Mouse (Mus musculus) CD4-positive naive resting alpha-beta T cell, adult 57 days (primary cell): Measurements from ENCODE around the gene Prpf3. TPM values are rescaled to one million over a fixed set of nuclear protein-coding genes. Genes with fewer than 3 reads are reported as not detected.

ENCODE experiments used
- total RNA-seq: library from RNA; stranded (reverse); gene quantifications from one replicate; pipeline ENCODE4 v1.2.4, GENCODE M21; 2023

The Prpf3 gene
- total RNA-seq = 74.2 TPM

DNA sequence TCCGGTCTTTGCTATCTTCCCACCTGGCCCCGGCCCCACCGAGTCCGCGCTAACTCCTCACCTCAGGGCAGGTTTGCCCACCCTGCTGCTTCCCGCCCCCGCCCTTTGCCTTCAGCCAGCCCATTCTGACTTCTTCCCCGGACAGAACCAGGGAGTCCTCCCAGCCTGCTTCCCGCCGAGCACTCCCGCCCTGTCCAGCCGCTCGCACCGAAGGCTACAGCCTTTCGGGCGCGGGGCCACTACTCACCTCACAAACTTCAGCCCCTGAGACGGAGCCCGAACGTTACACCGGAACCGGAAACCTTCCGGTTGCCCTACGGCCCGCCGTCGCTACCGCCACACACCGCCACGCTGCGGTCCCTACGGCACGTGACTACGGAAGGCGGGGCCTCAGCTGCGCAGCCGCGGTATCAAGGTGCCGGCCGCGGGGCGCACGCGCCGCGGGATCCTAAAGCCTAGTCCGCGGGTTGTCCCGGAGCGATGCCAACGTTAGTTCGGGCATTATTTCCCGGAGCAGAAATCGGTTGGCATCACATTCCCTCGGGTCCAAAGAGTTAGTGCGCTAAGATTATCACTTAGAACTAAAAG, at the start of gene Prpf3:
Gene Prpf3 (minus strand): TSS at position 384 of the 588 bp plus-strand sequence.

DNA sequence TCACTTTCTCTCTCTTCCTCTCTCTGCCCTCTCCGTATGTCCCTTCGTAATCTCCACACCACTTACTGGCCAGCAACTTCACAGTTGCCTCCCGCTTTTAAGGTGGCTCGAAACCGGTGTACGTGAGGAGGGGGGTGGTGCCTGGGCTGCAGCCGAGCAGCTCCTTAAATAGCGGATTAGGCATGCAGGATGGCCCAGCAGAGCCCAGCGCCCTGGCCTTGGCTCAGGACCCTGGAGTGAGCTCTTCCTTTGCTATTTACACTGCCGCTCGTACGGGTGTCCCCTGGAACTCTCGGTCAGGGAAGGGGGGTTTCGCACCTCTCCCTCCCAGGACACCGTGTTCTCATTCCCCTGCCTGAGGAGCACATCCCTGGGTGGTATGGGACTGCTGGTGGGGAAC, 48.9 kb upstream of the Prpf3 start, which contains the start of gene Car14:
Gene Car14 (minus strand): TSS at position 124 of the 400 bp plus-strand sequence.

DNA sequence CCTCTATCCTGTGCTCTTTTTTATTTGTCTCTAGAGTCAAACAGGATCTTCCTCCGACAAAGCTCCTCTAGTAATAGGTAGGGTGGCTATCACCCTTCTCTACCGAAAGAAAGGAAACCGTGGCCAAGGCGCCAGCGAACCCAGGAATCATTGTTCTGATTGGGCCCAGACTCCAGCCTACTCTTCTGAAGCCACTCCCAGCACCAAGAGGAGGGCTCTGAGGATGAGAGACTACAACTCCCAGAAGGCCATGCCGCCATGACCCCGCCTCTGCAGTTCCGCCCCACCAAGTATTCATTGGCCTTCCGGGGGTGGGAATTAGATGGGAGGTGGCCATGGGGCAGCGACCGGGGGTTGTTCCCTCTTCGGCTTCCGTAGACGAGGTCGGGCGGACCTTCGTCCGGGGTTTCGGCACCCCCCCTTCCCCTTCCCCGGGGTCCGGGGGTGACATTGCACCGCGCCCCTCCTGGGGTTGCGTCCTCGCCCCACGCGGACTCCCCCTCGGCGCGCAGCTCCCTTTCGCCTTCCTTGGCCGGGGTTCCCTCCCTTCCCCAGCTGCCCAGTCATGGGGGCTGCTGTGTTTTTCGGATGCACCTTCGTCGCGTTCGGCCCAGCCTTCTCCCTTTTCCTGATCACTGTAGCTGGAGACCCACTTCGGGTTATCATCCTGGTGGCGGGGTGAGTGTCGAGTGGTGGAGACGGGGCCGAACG, 38.1 kb upstream of the Prpf3 start, which contains the start of gene Aph1a:
Gene Aph1a (plus strand): TSS at position 364 of the 711 bp plus-strand sequence.

DNA sequence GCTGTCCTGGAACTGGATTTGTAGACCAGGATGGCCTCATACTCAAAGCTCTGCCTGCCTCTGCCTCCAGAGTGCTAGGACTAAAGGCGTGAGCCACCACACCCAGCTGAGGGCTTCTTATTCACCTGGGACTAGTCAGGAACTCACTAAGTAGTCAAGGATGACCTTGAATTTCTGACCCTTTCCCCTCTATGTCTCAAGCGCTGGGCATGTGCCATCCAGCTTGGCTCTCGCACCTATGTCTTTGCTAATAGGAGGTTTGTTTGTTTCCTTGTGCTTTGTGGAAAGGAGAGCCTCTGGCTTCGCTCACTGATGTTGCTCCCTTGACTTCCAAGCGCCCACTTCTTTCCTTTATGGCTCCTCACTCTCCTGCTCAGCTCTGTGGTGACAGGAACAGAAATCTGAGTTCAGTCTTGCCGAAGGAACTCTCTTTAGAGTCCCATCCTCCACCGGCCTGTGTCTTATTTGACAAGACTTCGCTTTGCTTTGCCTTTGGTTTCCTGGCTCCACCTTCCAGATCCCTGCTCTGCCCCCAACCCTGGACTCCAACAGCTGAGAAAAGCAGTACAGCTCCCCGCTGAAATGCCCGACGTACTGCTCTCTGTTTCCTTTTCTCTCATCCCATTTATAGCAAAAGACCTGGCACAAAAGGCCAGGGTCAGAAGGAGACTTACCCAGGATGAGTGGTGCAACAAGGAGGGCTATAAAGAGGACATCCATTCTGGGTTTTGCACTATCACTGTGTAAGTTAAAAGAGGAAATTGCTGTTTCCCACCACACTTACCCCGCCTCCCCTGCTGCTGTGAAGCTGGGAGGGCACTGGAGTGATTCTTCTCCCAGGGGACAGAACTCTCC, 35.8 kb upstream of the Prpf3 start, which contains the start of gene BC028528:
Gene BC028528 (minus strand): TSS at position 795 of the 855 bp plus-strand sequence.

DNA sequence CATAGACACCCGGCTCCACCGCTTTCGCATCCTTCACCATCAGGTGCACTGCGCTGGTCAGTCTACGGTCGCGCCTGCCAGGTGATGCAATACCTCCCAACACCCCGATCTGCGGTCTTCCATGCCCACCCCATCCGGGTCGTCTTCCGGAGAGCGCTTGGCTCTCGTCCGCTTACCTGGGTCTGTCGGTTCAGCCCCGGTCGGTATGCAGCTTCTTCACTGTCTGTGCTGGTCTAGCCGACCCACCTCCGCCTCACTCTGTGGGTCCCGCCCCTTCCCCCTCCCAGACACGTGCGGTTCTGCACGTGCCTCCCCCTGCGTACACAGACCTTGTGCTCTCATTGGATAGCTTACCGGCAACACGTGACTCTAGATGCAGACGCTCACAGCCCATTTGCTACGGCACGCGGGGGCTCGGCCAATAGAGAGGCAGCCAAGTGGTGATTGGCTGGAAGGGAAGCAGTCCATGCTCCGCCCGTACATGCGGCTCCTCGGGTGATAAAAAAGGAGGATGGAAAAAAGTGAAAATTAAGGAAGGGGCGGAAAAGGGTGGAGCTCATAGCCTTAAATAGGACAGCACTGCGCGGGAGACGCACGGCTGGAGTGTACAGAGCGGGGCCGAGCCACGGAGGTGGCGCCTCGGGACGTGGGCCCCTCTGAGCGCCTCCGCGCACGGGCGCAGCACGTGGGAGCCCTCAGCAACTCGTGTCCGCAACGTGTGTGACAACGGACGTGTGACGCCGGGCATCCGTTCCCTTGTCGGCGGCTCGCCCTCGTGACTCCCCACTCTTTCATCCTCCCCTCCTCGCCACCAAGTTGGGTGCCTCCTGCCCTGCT, 26.5 kb upstream of the Prpf3 start, which contains the start of gene Ciart:
Gene Ciart (minus strand): TSS at position 273 of the 837 bp plus-strand sequence.

DNA sequence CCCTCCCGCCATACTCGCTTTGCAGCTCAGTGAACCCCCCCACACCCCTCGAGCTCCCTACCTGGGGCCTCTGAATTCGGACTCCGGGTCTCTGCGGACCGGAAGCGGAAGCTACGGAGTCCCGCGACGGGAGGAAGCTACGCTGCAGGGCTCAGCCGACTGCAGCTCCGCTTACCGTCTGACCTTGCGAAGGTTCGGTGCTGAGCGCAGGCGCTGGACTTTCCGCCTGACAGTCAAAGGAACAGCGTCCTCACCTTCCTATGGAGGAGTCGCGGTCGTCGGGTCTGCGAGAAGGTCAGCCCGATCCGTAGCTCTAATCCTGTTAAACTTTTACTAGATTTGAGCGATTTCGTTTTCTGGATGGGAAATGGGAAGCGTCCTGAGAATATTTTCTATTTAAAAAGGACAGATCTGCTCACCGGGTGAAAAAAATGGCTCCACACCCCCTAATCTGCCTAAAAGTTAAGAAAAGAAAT, 15.7 kb upstream of the Prpf3 start, which contains the start of gene Mrps21:
Gene Mrps21 (minus strand): TSS at position 128 of the 476 bp plus-strand sequence.

DNA sequence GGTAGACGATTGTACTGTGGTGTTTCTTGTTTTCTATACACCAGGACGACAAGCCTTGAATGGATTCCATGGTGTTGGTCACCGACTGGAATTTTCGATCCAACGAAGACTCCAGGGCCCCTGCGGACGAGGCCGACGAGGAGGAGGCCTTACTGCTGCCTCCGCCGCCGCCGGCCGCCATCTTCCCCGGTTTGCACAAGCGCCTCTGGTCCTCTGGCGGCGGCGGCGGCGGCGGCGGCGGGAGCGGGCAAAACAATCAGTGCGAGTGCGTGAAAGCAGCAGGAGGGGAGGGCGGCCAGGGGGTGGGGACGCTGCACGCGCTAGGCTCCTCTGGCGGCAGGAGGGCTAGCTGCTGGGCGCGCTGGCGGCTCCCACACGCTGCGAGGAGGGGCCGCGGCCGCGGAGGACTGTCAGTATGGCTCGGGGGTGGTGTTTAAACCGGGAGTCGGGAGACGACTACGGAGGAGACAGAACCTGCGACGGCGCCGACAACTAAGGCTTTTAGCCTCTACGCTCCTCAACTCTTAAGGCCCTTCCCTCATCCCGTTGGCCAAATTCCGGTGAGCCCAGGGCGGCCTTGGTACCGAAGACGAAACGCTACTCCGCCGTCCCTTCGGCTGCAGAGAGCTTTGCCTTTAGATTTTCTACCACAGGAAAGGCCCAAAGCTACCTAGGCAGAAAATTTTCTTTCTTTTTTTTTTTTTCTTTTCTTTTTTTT, 37.0 kb downstream of the Prpf3 start, which contains the start of gene Rprd2:
Gene Rprd2 (minus strand): TSS at position 293 of the 718 bp plus-strand sequence.

Other genes with a start within 250 kb of the Prpf3 start
- gene Ensa, start 230.9 kb downstream of the Prpf3 start, total RNA-seq = 123 TPM
- gene Mcl1, start 197.1 kb downstream of the Prpf3 start, total RNA-seq = 357 TPM
- gene Adamtsl4, start 168.0 kb downstream of the Prpf3 start, total RNA-seq = 14.0 TPM
- gene Ecm1, start 116.3 kb downstream of the Prpf3 start, total RNA-seq = 170 TPM
- 127 TPM for gene Tars2, start 95.7 kb downstream of the Prpf3 start, total RNA-seq
- gene Rprd2, start 37.0 kb downstream of the Prpf3 start, total RNA-seq = 114 TPM
- gene Mrps21, start 15.6 kb upstream of the Prpf3 start, total RNA-seq = 76.7 TPM
- 23.9 TPM for gene Ciart, start 26.4 kb upstream of the Prpf3 start, total RNA-seq
- 2.3 TPM for gene BC028528, start 36.1 kb upstream of the Prpf3 start, total RNA-seq
- 47.5 TPM for gene Aph1a, start 38.1 kb upstream of the Prpf3 start, total RNA-seq
- gene Car14, start 48.8 kb upstream of the Prpf3 start, total RNA-seq = not detected
- gene Anp32e, start 73.4 kb upstream of the Prpf3 start, total RNA-seq = 98.7 TPM
- gene Plekho1, start 140.1 kb upstream of the Prpf3 start, total RNA-seq = 21.9 TPM
- gene Vps45, start 202.6 kb upstream of the Prpf3 start, total RNA-seq = 15.1 TPM
- 20.8 TPM for gene Otud7b, start 248.6 kb upstream of the Prpf3 start, total RNA-seq